Mouse (Mus musculus): ENCODE data around the gene Dyrk1a. TPM values are rescaled to one million over a fixed set of nuclear protein-coding genes. Genes with fewer than 3 reads are reported as not detected.
A peak's percentile ranks its signal among the peaks of the same experiment; 100 is the strongest.

The Dyrk1a gene
- polyA plus RNA-seq, 1 experiment from 2014 or later = 8.3 TPM

DNA sequence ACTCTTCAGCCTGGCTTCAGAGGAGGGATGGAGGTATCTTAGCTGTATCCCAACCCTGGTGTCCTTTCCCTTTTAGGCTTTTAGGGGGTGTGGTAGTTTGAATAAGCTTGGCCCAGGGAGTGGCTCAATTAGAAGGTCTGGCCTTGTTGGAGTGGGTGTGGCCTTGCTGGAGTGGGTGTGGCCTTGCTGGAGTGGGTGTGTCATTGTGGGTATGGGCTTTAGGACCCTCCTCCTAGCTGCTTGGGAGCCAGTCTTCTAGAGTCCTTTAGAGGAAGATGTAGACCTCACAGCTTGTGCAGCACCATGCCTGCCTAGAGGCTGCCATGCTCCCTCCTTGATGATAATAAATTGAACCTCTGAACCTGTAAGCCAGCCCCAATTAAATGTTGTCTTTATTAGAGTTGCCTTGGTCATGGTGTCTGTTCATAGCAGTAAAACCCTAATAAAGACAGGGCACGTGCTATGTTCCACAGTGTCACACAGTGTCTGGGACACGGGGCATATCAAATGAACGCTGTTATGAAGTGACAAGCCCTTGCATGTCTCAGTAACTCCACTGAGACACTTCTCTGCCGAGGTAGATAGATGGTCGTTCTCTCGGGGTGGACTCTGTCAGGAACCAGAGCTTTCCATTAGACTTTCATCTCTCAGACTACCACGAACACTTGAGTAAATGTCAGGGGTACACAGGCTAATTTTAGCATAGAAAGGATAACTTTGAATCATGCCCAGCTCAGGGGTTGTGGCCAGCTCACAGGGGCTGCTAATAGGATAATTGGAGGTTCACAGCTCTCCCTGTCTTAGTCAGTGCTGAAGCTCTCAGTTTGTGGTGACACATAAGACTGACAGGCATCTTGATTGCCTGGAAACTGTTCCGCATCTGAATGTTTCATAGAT is 166.9 kb downstream of the Dyrk1a start:
- ATAC-seq (ENCODE audit: low FRiP score, low TSS enrichment) = no peak
- Histone ChIP-seq H3K36me3 (ENCODE audit: insufficient read depth, low read length) (no peaks in the 10 kb centered on the region), H3K4me1 (ENCODE audit: insufficient read depth, low read length) (no peaks in the 10 kb centered on the region), H3K27me3 (ENCODE audit: insufficient read depth, low read length) (no peaks in the 10 kb centered on the region), H3K4me3 (ENCODE audit: low read length) (no peak overlapping the region), H3K9ac (replicated peaks; ENCODE audit: low read length) (no peak overlapping the region), H3K27ac (ENCODE audit: low read length) (no peak overlapping the region), H3K4me2 (replicated peaks; ENCODE audit: low read depth, low read length) (no peak overlapping the region), H3K9me3 (ENCODE audit: low read length) (no peaks in the 10 kb centered on the region)
- WGBS = 77% methylated on average over 8 of the region's 8 CpGs

GRCm38 (mm10) chr16:94737359-94737687 is 167.5 kb downstream of the Dyrk1a start:
- WGBS = 81% methylated on average over 1 of the region's 1 CpGs
- ATAC-seq (ENCODE audit: low FRiP score, low TSS enrichment) = no peak

DNA sequence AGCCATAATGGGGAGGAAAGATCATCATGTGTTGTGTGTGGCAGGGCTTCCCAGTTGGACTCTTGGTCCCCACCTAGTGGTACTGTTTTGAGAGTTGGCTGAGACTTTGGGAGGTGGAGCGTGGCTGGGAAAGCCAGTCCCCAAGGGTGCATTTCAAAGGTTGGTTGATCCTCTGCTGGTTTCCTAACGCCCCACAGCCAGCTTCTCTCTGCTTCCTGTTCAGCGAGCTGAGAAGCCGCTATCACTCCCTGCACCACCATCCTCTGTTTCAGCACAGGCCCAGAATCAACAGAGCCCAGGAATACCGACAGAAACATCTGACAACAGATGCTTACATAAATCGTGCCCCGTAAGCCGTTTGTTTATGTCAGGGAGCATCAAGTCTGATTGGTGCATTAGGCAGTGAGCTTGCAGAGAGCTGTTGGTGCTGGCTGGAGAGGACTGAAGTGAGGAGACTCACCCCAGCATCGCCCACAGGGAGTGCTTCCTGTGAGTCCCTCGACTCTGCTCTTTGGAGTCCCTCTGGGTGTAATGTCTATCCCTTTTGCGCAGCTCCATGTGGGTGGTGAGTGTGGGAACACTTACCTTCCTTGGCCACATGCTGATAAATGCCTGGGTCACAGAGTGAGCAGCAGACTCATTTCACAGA is 174.2 kb downstream of the Dyrk1a start:
- H3K27me3 ChIP-seq (ENCODE audit: insufficient read depth, low read length) = no peaks in the 10 kb centered on the region
- peak overlapping the region; percentile 52 for H3K4me2 ChIP-seq (replicated peaks; ENCODE audit: low read depth, low read length)
- no peaks in the 10 kb centered on the region for H3K9me3 ChIP-seq (ENCODE audit: low read length)
- 5% methylated on average over 11 of the region's 11 CpGs for WGBS
- H3K4me1 ChIP-seq (ENCODE audit: insufficient read depth, low read length) = peaks cover 8% of the 10 kb centered on the region
- H3K27ac ChIP-seq (ENCODE audit: low read length) = no peak overlapping the region
- H3K36me3 ChIP-seq (ENCODE audit: insufficient read depth, low read length) = no peaks in the 10 kb centered on the region
- H3K4me3 ChIP-seq (ENCODE audit: low read length) = peak overlapping the region; percentile 39
- peak; percentile 78 for ATAC-seq (ENCODE audit: low FRiP score, low TSS enrichment)
- H3K9ac ChIP-seq (replicated peaks; ENCODE audit: low read length) = peak overlapping the region; percentile 39; the same call in 1 of the 2 replicates

More at GRCm38 (mm10) chr16:94737359-94737687, 167.5 kb downstream of the Dyrk1a start:
- Histone ChIP-seq H3K27ac (ENCODE audit: low read length) (no peak overlapping the region), H3K4me3 (ENCODE audit: low read length) (no peak overlapping the region), H3K4me1 (ENCODE audit: insufficient read depth, low read length) (no peaks in the 10 kb centered on the region), H3K4me2 (replicated peaks; ENCODE audit: low read depth, low read length) (no peak overlapping the region), H3K27me3 (ENCODE audit: insufficient read depth, low read length) (no peaks in the 10 kb centered on the region), H3K9ac (replicated peaks; ENCODE audit: low read length) (no peak overlapping the region), H3K36me3 (ENCODE audit: insufficient read depth, low read length) (no peaks in the 10 kb centered on the region), H3K9me3 (ENCODE audit: low read length) (no peaks in the 10 kb centered on the region)

DNA sequence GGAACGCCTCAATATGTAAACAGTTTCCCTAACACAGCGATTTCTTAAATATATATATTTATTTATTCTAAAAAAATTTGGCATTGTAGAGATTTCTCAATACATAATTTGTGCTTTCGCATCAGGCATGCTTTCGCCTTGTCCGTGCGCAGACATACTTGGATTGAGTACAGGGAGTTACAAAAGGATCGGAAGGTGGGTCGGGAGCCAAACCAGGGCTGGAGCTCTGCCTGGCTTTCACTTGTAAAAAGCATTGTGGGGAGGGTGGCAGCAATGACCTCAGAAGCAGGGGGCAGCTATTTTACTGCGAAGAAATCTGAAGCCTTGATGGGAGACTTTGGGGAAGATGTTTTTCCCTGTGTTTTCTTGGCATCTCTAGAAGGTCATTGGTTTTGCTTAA is 175.2 kb downstream of the Dyrk1a start:
- no peak overlapping the region for H3K4me2 ChIP-seq (replicated peaks; ENCODE audit: low read depth, low read length)
- no peak overlapping the region for H3K4me3 ChIP-seq (ENCODE audit: low read length)
- H3K36me3 ChIP-seq (ENCODE audit: insufficient read depth, low read length) = no peaks in the 10 kb centered on the region
- no peak for ATAC-seq (ENCODE audit: low FRiP score, low TSS enrichment)
- no peaks in the 10 kb centered on the region for H3K9me3 ChIP-seq (ENCODE audit: low read length)
- 70% methylated on average over 9 of the region's 9 CpGs for WGBS
- no peak overlapping the region for H3K27ac ChIP-seq (ENCODE audit: low read length)
- H3K27me3 ChIP-seq (ENCODE audit: insufficient read depth, low read length) = no peaks in the 10 kb centered on the region
- peaks cover 8% of the 10 kb centered on the region for H3K4me1 ChIP-seq (ENCODE audit: insufficient read depth, low read length)
- H3K9ac ChIP-seq (replicated peaks; ENCODE audit: low read length) = no peak overlapping the region

Other genes starting within 250 kb of the Dyrk1a start
- gene Ripply3, start 241.6 kb upstream of the Dyrk1a start, polyA plus RNA-seq (2015; fragmentation: Nextera tagmentation; extraction: Ambion mirVana) = 14.2 and 17.4 TPM in 2 replicates
- 201 and 230 TPM in 2 replicates for gene Ttc3, start 199.4 kb upstream of the Dyrk1a start, polyA plus RNA-seq (2015; fragmentation: Nextera tagmentation; extraction: Ambion mirVana)
- 115 and 120 TPM in 2 replicates for gene Pigp, start 198.2 kb upstream of the Dyrk1a start, polyA plus RNA-seq (2015; fragmentation: Nextera tagmentation; extraction: Ambion mirVana)
- gene Vps26c, start 43.2 kb upstream of the Dyrk1a start, polyA plus RNA-seq (2015; fragmentation: Nextera tagmentation; extraction: Ambion mirVana) = 59.3 and 63.2 TPM in 2 replicates